Mouse (Mus musculus) cerebellum, adult 11 months (tissue): Measurements from ENCODE around the gene Cit.

ENCODE experiments used
- DNase-seq: peaks from one replicate; pipeline ENCODE4 v3.0.0; 2022

The Cit gene

DNA sequence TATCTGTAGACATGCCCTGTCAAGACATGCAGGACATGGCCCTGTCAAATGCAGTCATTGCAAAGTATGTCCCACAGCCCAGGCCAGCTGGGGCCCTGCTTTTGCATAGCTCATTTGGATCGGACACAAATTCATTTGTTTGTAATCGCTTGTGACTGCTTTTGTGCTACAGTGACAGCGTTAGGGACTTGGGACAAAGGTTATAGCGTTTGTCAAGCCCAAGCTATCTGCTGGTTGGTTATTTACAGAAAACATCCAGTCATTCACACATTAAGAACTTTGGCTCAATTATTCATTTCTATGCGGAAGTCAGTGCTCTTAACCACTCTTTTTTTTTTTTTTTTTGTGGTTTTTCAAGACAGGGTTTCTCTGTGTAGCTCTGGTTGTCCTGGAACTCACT lies 207.1 kb downstream of the Cit start:
- DNase-seq: no peak

DNA sequence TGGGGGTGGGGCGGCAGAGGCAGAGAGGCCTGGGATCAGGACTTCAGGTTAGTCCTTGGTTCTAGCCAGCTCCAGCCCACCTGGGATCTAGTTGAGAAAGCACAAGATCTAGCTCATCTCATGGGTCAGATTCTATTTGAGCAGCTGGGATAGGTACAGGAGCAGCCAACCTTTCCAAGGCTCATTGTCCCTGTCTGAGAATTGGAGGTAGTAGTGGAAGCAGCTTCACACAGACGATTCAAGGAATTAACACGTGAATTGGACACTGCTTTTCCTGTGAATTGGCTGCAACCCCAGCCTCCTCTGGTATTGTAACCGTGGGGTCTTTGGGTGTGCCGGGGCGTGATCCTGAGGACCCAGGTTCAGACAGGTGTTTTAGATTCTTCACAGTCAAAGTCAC lies 207.7 kb downstream of the Cit start:
- no peak for DNase-seq
